Mouse (Mus musculus): ENCODE measurements around the gene Kl. TPM values are rescaled to one million over a fixed set of nuclear protein-coding genes. Genes with fewer than 3 reads are reported as not detected.

The Kl gene
- polyA plus RNA-seq, 1 experiment, result 0.18 TPM

DNA sequence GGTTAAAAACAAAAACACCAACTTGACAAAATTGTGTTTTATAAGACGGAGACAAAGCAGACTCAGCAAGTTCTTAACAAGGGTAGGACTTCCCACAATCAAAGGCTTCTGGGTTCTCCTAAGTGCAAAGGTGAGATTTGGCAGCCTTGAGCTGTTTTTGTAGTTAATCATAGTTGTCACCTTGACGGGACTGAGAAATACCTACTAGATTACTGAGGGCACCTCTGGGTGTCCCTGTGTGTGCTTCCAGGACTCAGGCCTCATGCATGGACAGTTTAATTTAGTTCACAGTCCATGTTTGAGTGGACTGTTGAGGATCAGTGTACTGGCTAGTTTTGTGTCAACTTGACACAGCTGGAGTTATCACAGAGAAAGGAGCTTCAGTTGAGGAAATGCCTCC lies 72.1 kb downstream of the Kl start:
- no peaks in the 10 kb centered on the region for H3K27me3 ChIP-seq (ENCODE audit: control insufficient read depth, insufficient read depth, low read length)
- WGBS, result 67% methylated on average over 2 of the region's 2 CpGs
- H3K27ac ChIP-seq (ENCODE audit: insufficient read depth, low read depth, low read length), result no peak overlapping the region
- H3K4me3 ChIP-seq (ENCODE audit: low read depth, low read length), result no peak overlapping the region
- no peaks in the 10 kb centered on the region for H3K36me3 ChIP-seq (ENCODE audit: control insufficient read depth, insufficient read depth, low read length)
- TF ChIP-seq POLR2A (IDR thresholded peaks at IDR 0.05; ENCODE audit: low read depth, low read length) (no peak), CTCF (IDR thresholded peaks at IDR 0.05; ENCODE audit: extremely low read depth, insufficient read length, insufficient replicate concordance, low read depth, low read length) (no peak)
- H3K4me1 ChIP-seq (ENCODE audit: control insufficient read depth, insufficient read depth, insufficient read length, low read length), result peaks cover 2% of the 10 kb centered on the region

DNA sequence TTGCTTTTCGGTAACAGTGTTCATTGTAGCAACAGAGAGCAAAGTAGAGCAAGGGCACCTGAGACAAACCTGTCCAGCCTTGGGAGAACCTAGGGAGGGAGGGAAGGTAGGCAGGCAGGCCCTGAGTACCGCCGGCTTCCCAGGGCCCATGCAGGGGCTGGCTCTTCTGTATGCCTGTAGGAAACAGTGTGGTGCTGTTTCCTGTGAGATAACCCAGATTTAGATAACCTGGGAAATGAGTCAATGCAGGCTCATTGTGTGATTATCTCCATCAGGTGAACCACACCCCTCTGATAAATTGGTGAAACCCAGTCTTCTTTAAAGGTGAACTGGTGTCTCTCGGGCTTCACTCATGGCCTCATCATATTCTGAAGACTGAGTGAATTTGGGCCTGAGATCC lies 73.7 kb downstream of the Kl start:
- Histone ChIP-seq H3K36me3 (ENCODE audit: control insufficient read depth, insufficient read depth, low read length) (no peaks in the 10 kb centered on the region), H3K27ac (ENCODE audit: insufficient read depth, low read depth, low read length) (no peak overlapping the region), H3K4me3 (ENCODE audit: low read depth, low read length) (no peak overlapping the region), H3K27me3 (ENCODE audit: control insufficient read depth, insufficient read depth, low read length) (no peaks in the 10 kb centered on the region), H3K4me1 (ENCODE audit: control insufficient read depth, insufficient read depth, insufficient read length, low read length) (no peaks in the 10 kb centered on the region)
- WGBS, result 76% methylated on average over 4 of the region's 4 CpGs
- TF ChIP-seq CTCF (IDR thresholded peaks at IDR 0.05; ENCODE audit: extremely low read depth, insufficient read length, insufficient replicate concordance, low read depth, low read length) (no peak), POLR2A (IDR thresholded peaks at IDR 0.05; ENCODE audit: low read depth, low read length) (no peak)

- Histone ChIP-seq H3K4me3 (ENCODE audit: low read depth, low read length) (no peak overlapping the region), H3K4me1 (ENCODE audit: control insufficient read depth, insufficient read depth, insufficient read length, low read length) (no peaks in the 10 kb centered on the region), H3K36me3 (ENCODE audit: control insufficient read depth, insufficient read depth, low read length) (no peaks in the 10 kb centered on the region), H3K27ac (ENCODE audit: insufficient read depth, low read depth, low read length) (no peak overlapping the region), H3K27me3 (ENCODE audit: control insufficient read depth, insufficient read depth, low read length) (no peaks in the 10 kb centered on the region)
- 86% methylated on average over 7 of the region's 7 CpGs for WGBS
- no peak for TF ChIP-seq CTCF (IDR thresholded peaks at IDR 0.05; ENCODE audit: extremely low read depth, insufficient read length, insufficient replicate concordance, low read depth, low read length)
- no peak for TF ChIP-seq POLR2A (IDR thresholded peaks at IDR 0.05; ENCODE audit: low read depth, low read length)
Measured at GRCm38 (mm10) chr5:151027171-151027570, 74.8 kb downstream of the Kl start.

DNA sequence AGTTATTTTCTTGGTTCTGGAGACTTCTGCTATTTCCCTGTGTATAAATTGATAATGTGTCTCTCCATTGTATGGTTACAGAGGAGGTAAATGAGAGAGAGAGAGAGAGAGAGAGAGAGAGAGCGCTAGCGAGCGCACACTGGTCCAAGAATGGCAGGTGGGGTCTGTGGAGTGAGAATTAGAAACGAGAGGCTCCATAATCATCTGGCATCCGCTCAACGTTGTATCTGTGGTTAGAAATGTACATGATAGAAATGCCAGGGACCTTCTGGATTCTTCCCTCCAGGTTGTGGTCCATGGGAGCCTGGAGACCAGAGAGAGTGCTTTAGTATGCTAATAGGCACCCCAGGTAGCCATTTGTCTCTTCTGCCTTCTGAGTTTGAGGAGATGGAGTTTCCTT lies 76.5 kb downstream of the Kl start:
- 74% methylated on average over 6 of the region's 6 CpGs for WGBS

DNA sequence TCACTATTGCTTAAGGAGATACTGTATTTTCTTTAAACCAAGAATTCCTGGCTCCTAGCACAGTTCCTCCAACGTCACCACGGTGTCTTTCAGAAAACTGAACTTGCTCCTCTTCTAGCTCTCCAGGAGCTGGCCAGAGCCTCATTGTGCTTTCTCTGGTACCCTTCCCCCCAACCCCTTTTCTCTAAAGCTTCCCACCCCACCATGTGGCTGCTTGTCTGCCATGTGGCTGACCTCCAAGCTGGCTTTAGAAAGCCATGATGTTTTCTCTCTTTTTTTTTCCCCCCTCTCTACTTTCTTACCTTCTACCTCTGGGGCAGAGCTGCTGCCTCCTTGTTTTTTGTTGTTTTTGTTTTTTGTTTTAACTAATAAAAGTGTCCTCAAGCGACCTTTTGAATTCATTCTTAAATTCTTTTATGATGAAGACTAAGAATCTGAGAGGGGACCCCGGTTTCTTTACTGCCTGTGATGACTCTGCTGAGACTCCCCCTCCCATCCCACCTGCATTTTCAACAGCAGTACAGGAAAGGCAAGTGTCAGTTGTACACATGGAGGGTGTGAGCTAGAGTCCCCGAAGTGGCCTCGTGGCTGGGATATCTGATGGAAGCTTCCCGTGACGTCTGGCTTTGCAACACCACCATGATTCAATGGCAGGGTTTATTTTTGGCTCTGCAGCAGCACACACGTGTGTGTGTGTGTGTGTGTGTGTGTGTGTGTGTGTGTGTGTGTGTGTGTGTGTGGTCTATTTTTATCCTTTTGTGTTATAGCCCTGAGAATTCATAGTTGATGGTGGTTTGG lies 82.5 kb downstream of the Kl start:
- Histone ChIP-seq H3K4me1 (ENCODE audit: control insufficient read depth, insufficient read depth, insufficient read length, low read length) (no peaks in the 10 kb centered on the region), H3K27ac (ENCODE audit: insufficient read depth, low read depth, low read length) (no peak overlapping the region), H3K27me3 (ENCODE audit: control insufficient read depth, insufficient read depth, low read length) (no peaks in the 10 kb centered on the region), H3K36me3 (ENCODE audit: control insufficient read depth, insufficient read depth, low read length) (peaks cover 6% of the 10 kb centered on the region), H3K4me3 (ENCODE audit: low read depth, low read length) (no peak overlapping the region)
- TF ChIP-seq CTCF (IDR thresholded peaks at IDR 0.05; ENCODE audit: extremely low read depth, insufficient read length, insufficient replicate concordance, low read depth, low read length), result no peak
- no peak for TF ChIP-seq POLR2A (IDR thresholded peaks at IDR 0.05; ENCODE audit: low read depth, low read length)
- 71% methylated on average over 9 of the region's 9 CpGs for WGBS

More for the DNA sequence above, 76.5 kb downstream of the Kl start:
- Histone ChIP-seq H3K27me3 (ENCODE audit: control insufficient read depth, insufficient read depth, low read length) (no peaks in the 10 kb centered on the region), H3K27ac (ENCODE audit: insufficient read depth, low read depth, low read length) (no peak overlapping the region), H3K4me3 (ENCODE audit: low read depth, low read length) (no peak overlapping the region), H3K4me1 (ENCODE audit: control insufficient read depth, insufficient read depth, insufficient read length, low read length) (no peaks in the 10 kb centered on the region), H3K36me3 (ENCODE audit: control insufficient read depth, insufficient read depth, low read length) (no peaks in the 10 kb centered on the region)
- TF ChIP-seq POLR2A (IDR thresholded peaks at IDR 0.05; ENCODE audit: low read depth, low read length), result no peak
- no peak for TF ChIP-seq CTCF (IDR thresholded peaks at IDR 0.05; ENCODE audit: extremely low read depth, insufficient read length, insufficient replicate concordance, low read depth, low read length)

- Histone ChIP-seq H3K27ac (ENCODE audit: insufficient read depth, low read depth, low read length) (no peak overlapping the region), H3K4me3 (ENCODE audit: low read depth, low read length) (no peak overlapping the region), H3K27me3 (ENCODE audit: control insufficient read depth, insufficient read depth, low read length) (no peaks in the 10 kb centered on the region), H3K36me3 (ENCODE audit: control insufficient read depth, insufficient read depth, low read length) (peaks cover 19% of the 10 kb centered on the region), H3K4me1 (ENCODE audit: control insufficient read depth, insufficient read depth, insufficient read length, low read length) (no peaks in the 10 kb centered on the region)
- TF ChIP-seq POLR2A (IDR thresholded peaks at IDR 0.05; ENCODE audit: low read depth, low read length) (no peak), CTCF (IDR thresholded peaks at IDR 0.05; ENCODE audit: extremely low read depth, insufficient read length, insufficient replicate concordance, low read depth, low read length) (no peak)
- 94% methylated on average over 7 of the region's 7 CpGs for WGBS
Measured at GRCm38 (mm10) chr5:151037871-151038270, 85.5 kb downstream of the Kl start.

DNA sequence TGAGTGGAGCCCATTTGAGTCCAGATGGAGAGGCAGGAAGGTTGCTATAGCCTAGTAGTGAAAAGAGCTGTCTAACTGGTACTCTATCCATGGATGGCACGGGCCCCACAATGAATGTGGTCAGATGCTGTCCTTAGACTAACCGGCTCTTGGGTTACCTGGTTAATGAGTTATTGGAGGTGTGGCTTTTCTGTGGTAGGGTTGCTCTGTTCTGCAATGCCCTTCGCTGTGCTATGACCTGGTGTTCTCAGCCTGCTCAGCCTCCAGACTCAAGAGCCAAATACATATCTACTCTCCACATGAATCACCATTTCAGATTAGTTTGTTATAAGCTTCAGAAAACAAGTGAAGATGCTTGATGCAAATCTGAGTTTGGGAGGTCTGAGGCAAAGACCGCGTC lies 90.5 kb downstream of the Kl start:
- Histone ChIP-seq H3K4me1 (ENCODE audit: control insufficient read depth, insufficient read depth, insufficient read length, low read length) (no peaks in the 10 kb centered on the region), H3K4me3 (ENCODE audit: low read depth, low read length) (no peak overlapping the region), H3K27ac (ENCODE audit: insufficient read depth, low read depth, low read length) (no peak overlapping the region), H3K27me3 (ENCODE audit: control insufficient read depth, insufficient read depth, low read length) (no peaks in the 10 kb centered on the region), H3K36me3 (ENCODE audit: control insufficient read depth, insufficient read depth, low read length) (peaks cover 38% of the 10 kb centered on the region)
- TF ChIP-seq CTCF (IDR thresholded peaks at IDR 0.05; ENCODE audit: extremely low read depth, insufficient read length, insufficient replicate concordance, low read depth, low read length), result no peak
- TF ChIP-seq POLR2A (IDR thresholded peaks at IDR 0.05; ENCODE audit: low read depth, low read length), result no peak
- 76% methylated on average over 5 of the region's 5 CpGs for WGBS

Data from small intestine, adult 2 months (tissue).